Mouse (Mus musculus): Measurements from ENCODE around the gene Dnah17. TPM values are rescaled to one million over a fixed set of nuclear protein-coding genes. Genes with fewer than 3 reads are reported as not detected.

Gene Dnah17
- polyA plus RNA-seq, 1 experiment from 2014 or later = 0.14 TPM

DNA sequence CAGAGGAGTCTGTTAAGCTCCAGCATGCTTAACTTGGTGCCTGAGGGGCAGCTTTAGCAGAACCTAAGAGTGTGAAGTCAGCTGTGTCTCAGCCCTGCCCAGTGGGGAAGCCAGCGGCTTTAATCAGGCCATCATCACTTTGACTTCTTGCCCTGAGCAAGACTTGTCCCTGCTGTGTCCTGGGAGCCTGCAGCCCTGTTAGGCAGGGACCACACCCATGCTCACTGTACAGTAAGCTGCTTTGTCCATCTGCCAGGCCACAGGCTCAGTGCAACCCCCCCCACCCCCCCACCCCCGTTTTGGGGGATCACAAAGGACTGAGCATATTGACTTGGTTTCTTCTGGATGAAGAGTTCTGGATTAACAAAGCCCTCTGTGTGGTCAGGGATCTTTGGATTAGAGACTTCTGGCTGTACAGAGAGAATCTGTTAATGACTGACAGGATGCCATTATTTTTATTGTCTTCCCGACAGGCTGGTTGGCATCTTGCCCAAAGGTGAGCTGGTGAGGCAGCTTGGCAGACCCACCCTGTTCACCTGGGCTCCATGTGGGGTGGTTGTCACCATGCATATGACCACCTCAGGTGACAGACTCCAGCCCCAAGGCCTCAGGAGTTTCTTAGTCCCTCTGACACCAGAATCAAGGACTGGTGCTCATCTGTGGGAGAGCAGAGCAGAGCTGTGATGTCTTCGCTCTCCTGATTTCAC, 120.4 kb downstream of the Dnah17 start:
- peaks cover 60% of the 10 kb centered on the region for H3K4me1 ChIP-seq

GRCm38 (mm10) chr11:118008843-118009242, 121.6 kb downstream of the Dnah17 start:
- peaks cover 67% of the 10 kb centered on the region for H3K36me3 ChIP-seq
- no peaks in the 10 kb centered on the region for H3K27me3 ChIP-seq (ENCODE audit: low read depth, poor library complexity, severe bottlenecking)
- peak overlapping the region; percentile 43 for H3K27ac ChIP-seq (replicated peaks)
- no peak for DNase-seq (ENCODE audit: low spot score)
- H3K4me1 ChIP-seq = peaks cover 56% of the 10 kb centered on the region
- no peaks in the 10 kb centered on the region for H3K9me3 ChIP-seq (replicated peaks)
- H3K4me3 ChIP-seq = no peak overlapping the region
- 78% methylated on average over 8 of the region's 8 CpGs for WGBS

More for the DNA sequence above, 120.4 kb downstream of the Dnah17 start:
- Histone ChIP-seq H3K9me3 (replicated peaks) (no peaks in the 10 kb centered on the region), H3K4me3 (no peak overlapping the region), H3K36me3 (peaks cover 65% of the 10 kb centered on the region), H3K27me3 (ENCODE audit: low read depth, poor library complexity, severe bottlenecking) (no peaks in the 10 kb centered on the region), H3K27ac (replicated peaks) (peak overlapping the region; percentile 43)
- DNase-seq (ENCODE audit: low spot score) = no peak
- WGBS = 64% methylated on average over 4 of the region's 4 CpGs

- Histone ChIP-seq H3K36me3 (peaks cover 69% of the 10 kb centered on the region), H3K27me3 (ENCODE audit: low read depth, poor library complexity, severe bottlenecking) (no peaks in the 10 kb centered on the region), H3K4me1 (peaks cover 54% of the 10 kb centered on the region), H3K9me3 (replicated peaks) (no peaks in the 10 kb centered on the region), H3K27ac (replicated peaks) (peak overlapping the region; percentile 43; the same call in 1 of the 2 replicates), H3K4me3 (no peak overlapping the region)
- whole genome bisulfite sequencing = 62% methylated on average over 5 of the region's 5 CpGs
- no peak for DNase-seq (ENCODE audit: low spot score)
Measured at GRCm38 (mm10) chr11:118008144-118008805, 122.2 kb downstream of the Dnah17 start.

DNA sequence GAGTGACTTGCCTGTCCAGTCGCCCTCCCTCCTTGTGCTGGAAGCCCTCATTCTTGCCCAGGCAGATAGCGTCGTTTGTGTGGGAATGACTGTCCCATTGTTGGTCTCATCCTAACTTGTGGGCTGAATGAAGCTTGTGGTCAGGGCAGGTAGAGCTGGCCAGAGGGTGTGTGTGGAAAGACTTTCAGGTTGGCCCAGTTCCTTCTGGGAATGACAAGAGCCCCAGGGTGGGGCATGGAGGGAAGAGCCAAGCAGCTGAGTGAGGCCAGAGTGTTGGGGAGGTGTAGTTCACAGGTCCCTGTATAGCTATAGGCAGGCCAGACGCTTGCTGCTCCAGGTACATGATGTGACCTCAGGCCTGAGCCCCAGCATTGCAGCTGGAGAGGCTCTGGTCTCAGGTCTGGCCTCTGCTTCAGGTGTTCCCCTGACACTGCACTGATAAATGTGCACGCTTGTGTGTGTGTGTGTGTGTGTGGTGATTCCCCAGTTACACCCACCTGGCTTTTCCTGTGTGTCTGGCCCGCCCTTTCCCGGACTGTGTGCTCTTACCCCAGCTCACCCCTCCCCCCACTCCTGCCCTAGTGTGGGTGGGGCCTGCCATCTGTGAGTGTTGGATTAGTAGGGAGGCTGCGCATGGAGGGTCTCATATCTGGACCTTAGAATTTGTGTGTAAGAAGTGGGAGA, 122.8 kb downstream of the Dnah17 start:
- 77% methylated on average over 8 of the region's 8 CpGs for WGBS
- Histone ChIP-seq H3K9me3 (replicated peaks) (no peaks in the 10 kb centered on the region), H3K27me3 (ENCODE audit: low read depth, poor library complexity, severe bottlenecking) (no peaks in the 10 kb centered on the region), H3K36me3 (peaks cover 70% of the 10 kb centered on the region), H3K4me1 (peaks cover 49% of the 10 kb centered on the region), H3K4me3 (no peak overlapping the region), H3K27ac (replicated peaks) (no peak overlapping the region)
- peak; percentile 29 for DNase-seq (ENCODE audit: low spot score)

DNA sequence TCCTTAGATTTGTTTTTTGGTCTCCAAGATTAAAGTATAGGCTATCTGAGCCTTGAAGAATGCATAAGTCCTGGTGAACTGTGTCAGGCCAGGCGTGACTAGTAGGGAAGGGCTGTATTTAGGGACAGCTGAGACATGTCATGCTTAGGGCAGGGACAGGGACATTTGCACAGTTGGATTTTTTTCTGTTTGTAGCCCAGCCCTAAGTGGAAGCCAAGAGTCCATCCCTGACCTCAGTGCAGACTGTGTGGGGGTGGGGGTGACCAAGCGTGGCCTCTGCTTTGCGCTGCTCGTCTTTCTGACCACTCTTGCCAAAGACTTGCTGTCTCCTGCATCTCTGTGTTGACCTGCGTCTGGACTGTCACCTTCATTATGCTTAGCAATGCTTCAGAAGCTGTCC, 126.2 kb downstream of the Dnah17 start:
- Histone ChIP-seq H3K36me3 (peaks cover 85% of the 10 kb centered on the region), H3K27me3 (ENCODE audit: low read depth, poor library complexity, severe bottlenecking) (no peaks in the 10 kb centered on the region), H3K4me3 (no peak overlapping the region), H3K27ac (replicated peaks) (no peak overlapping the region), H3K9me3 (replicated peaks) (no peaks in the 10 kb centered on the region), H3K4me1 (peaks cover 22% of the 10 kb centered on the region)
- 95% methylated on average over 5 of the region's 5 CpGs for WGBS
- DNase-seq (ENCODE audit: low spot score) = no peak

- no peak overlapping the region for H3K4me3 ChIP-seq
- no peaks in the 10 kb centered on the region for H3K9me3 ChIP-seq (replicated peaks)
- peaks cover 19% of the 10 kb centered on the region for H3K4me1 ChIP-seq
- H3K36me3 ChIP-seq = peaks cover 86% of the 10 kb centered on the region
- H3K27ac ChIP-seq (replicated peaks) = no peak overlapping the region
- DNase-seq (ENCODE audit: low spot score) = no peak
- WGBS = 88% methylated on average over 5 of the region's 5 CpGs
- no peaks in the 10 kb centered on the region for H3K27me3 ChIP-seq (ENCODE audit: low read depth, poor library complexity, severe bottlenecking)
Measured at GRCm38 (mm10) chr11:118003718-118004117, 126.7 kb downstream of the Dnah17 start.

GRCm38 (mm10) chr11:118003176-118003575, 127.3 kb downstream of the Dnah17 start:
- Histone ChIP-seq H3K36me3 (peaks cover 88% of the 10 kb centered on the region), H3K27ac (replicated peaks) (no peak overlapping the region), H3K4me1 (peaks cover 19% of the 10 kb centered on the region), H3K27me3 (ENCODE audit: low read depth, poor library complexity, severe bottlenecking) (no peaks in the 10 kb centered on the region), H3K4me3 (no peak overlapping the region), H3K9me3 (replicated peaks) (no peaks in the 10 kb centered on the region)
- 95% methylated on average over 14 of the region's 14 CpGs for WGBS
- DNase-seq (ENCODE audit: low spot score) = no peak

DNA sequence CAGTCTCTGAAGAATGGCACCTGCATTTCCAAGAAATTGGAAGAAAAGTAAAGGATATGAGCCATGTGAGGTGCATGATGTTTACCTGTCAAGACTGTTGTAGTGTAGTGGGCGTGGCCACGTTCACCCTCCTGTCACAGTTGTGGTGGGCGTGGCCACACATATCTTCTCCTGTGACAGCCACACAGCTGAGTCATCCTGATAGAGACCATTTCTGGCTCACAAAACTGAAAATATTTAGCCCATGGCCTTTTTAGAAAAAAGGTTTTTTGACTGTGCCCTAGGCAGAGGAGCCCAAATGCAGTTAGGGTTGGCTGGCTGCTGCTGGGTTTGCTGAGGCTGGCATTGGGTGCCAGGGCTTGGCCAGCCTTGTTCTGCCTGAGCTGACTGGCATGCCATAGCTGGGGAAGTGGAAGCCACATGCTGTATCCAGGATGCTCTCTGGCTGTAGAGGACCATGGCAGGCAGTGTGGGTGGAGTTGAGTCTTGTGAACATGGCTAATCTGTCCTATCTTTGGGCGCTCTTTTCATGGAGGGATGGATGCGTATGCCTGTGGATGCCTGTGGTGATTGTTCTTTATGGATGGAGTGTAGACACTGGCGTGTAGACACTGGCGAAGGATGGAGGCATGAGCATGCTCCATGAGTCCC, 129.7 kb downstream of the Dnah17 start:
- 93% methylated on average over 7 of the region's 7 CpGs for WGBS
- H3K36me3 ChIP-seq = peaks cover 79% of the 10 kb centered on the region
- H3K27ac ChIP-seq (replicated peaks) = no peak overlapping the region

GRCm38 (mm10) chr11:118000083-118000482, 130.4 kb downstream of the Dnah17 start:
- H3K4me1 ChIP-seq = peaks cover 23% of the 10 kb centered on the region
- H3K9me3 ChIP-seq (replicated peaks) = no peaks in the 10 kb centered on the region
- no peaks in the 10 kb centered on the region for H3K27me3 ChIP-seq (ENCODE audit: low read depth, poor library complexity, severe bottlenecking)
- no peak overlapping the region for H3K4me3 ChIP-seq
- 67% methylated on average over 1 of the region's 1 CpGs for WGBS
- peaks cover 73% of the 10 kb centered on the region for H3K36me3 ChIP-seq
- no peak for DNase-seq (ENCODE audit: low spot score)
- no peak overlapping the region for H3K27ac ChIP-seq (replicated peaks)

More for the DNA sequence above, 129.7 kb downstream of the Dnah17 start:
- no peaks in the 10 kb centered on the region for H3K27me3 ChIP-seq (ENCODE audit: low read depth, poor library complexity, severe bottlenecking)
- no peak overlapping the region for H3K4me3 ChIP-seq
- H3K4me1 ChIP-seq = peaks cover 17% of the 10 kb centered on the region
- H3K9me3 ChIP-seq (replicated peaks) = no peaks in the 10 kb centered on the region
- DNase-seq (ENCODE audit: low spot score) = no peak

DNA sequence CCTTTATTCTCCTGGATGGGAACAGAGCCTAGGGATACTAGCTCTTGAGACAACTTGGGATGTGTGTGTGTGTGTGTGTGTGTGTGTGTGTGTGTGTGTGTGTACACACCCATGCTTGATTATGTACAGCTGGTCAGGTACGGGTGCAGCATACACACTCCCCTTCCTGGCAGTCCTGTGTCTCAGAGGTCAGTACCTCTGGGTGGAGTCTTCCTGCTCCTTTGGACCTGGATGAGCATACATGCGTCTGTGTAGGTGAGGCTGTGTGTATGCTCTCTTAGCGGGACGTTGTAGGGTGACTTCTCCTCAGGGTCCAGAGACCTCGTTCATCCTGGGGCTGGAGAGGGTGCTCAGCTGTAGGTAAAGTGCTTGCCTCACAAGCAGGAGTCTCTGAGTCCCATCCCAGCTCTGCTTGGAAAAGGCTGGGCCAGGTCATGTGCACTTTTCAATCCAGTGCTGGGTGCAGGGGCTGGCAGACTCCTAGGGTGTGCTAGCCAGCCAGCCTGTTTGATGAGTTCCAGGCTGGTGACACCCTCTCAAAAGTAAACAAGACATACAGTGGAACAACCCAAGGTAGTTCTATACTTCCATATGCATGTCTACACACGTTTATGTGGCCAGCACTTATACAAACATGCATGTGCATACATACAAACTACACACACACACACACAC, 131.0 kb downstream of the Dnah17 start:
- H3K36me3 ChIP-seq = peaks cover 66% of the 10 kb centered on the region
- no peaks in the 10 kb centered on the region for H3K27me3 ChIP-seq (ENCODE audit: low read depth, poor library complexity, severe bottlenecking)
- peaks cover 30% of the 10 kb centered on the region for H3K4me1 ChIP-seq
- H3K4me3 ChIP-seq = no peak overlapping the region
- no peaks in the 10 kb centered on the region for H3K9me3 ChIP-seq (replicated peaks)
- DNase-seq (ENCODE audit: low spot score) = no peak
- 90% methylated on average over 6 of the region's 6 CpGs for WGBS
- no peak overlapping the region; the same call in 1 of the 2 replicates for H3K27ac ChIP-seq (replicated peaks)

DNA sequence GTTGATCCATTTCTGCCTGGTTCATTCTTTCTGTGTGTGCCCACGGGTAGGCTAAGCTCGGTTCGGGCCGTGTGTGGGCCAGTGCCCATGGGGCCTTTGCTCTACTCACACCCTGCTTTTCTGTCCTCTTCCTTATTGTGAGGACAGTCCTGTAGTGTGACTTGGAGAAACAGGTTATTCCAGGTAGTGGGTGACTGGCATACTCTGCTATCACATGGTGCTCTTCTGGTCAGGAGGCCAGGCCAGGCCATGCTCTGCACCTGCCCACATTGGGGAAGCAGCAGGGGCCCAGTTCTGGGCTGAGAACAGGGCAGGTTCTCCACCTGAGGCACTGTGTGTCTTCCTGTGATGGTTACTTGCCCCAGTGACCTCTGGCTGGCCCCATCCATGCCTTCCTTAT, 132.1 kb downstream of the Dnah17 start:
- H3K36me3 ChIP-seq = peaks cover 55% of the 10 kb centered on the region
- no peak for DNase-seq (ENCODE audit: low spot score)
- WGBS = 92% methylated on average over 4 of the region's 4 CpGs
- H3K4me3 ChIP-seq = no peak overlapping the region
- H3K27ac ChIP-seq (replicated peaks) = no peak overlapping the region
- H3K27me3 ChIP-seq (ENCODE audit: low read depth, poor library complexity, severe bottlenecking) = no peaks in the 10 kb centered on the region
- peaks cover 38% of the 10 kb centered on the region for H3K4me1 ChIP-seq
- H3K9me3 ChIP-seq (replicated peaks) = no peaks in the 10 kb centered on the region

DNA sequence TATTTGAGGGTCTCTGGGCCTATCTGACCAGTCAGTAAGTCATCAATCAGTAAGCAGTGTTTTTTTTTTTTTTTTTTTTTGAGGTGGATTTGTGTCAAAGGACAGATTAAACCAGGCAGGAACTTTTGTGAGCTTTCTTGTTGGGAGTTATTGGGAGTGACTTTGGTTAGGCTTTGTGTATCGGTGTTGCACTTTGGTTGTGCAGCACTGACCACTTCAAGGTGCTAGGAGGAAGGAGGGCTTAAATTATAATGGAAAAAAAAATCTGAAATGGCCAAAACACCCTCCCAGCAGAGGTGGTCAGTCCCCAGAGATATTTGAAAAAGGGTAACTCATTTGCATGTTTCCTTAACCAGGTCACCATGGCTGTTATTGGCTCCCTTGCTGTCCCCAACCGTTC, 133.3 kb downstream of the Dnah17 start:
- Histone ChIP-seq H3K4me3 (no peak overlapping the region), H3K27me3 (ENCODE audit: low read depth, poor library complexity, severe bottlenecking) (no peaks in the 10 kb centered on the region), H3K27ac (replicated peaks) (no peak overlapping the region), H3K4me1 (peaks cover 50% of the 10 kb centered on the region), H3K9me3 (replicated peaks) (no peaks in the 10 kb centered on the region), H3K36me3 (peaks cover 44% of the 10 kb centered on the region)
- 93% methylated on average over 2 of the region's 2 CpGs for WGBS
- DNase-seq (ENCODE audit: low spot score) = no peak

Measured in midbrain, embryonic 10.5 days (tissue).